Mouse (Mus musculus): ENCODE measurements around the gene Ear14.
"Not testable (repeated sequence)": the region's sequence is repeated elsewhere in the genome, so short reads cannot be mapped to it uniquely, and the experiment has no call there.

DNA sequence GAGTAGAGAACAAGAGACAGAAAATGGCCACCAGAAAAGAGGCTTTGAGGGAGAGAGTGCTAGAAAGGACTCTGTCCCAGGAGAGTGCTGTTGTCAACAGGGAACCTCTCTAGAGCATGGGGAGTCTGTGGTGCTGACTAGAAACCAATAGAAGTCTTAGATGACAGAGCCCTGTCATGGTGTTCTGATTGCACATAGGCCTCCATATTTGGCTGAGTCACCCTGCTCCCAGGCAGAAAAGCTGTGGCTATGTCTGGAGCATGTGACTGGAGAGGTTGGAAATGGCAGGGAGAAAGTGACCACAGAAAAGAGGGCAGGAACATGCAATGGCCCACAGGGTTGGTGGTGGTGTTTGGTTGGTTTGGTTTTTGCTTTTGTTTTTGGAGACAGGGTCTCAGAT lies 49.0 kb downstream of the Ear14 start:
- not testable (repeated sequence) for TF ChIP-seq EP300 (optimal IDR thresholded peaks at IDR 0.05); CTCF (IDR thresholded peaks at IDR 0.05; ENCODE audit: low read depth)

Data from stomach, postnatal 0 days (tissue).